Mouse (Mus musculus): ENCODE results near the gene 1700003H04Rik. TPM values are rescaled to one million over a fixed set of nuclear protein-coding genes. Genes with fewer than 3 reads are reported as not detected.

1700003H04Rik gene
- polyA plus RNA-seq, 1 experiment from 2014 or later, result not detected

DNA sequence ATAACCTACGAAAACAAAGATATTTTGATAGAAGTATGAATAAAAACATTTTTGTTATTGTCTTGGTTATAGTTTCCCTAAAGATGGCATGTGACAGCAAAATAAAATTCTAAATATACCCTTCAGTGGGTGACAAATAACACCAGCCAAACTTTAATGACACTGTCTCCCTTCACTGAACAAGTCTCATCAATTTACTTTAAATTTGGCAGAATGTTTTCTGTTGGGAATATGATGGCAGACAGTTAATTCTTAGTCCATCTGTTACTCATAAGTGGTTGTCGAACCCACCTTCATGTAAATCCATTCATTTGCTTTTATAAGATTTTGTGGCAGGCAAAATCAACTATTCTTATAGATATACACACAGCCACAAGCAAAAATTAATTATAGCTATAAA, 42.6 kb downstream of the 1700003H04Rik start:
- H3K36me3 ChIP-seq, result no peaks in the 10 kb centered on the region
- no peaks in the 10 kb centered on the region for H3K4me1 ChIP-seq
- no peak for ATAC-seq (replicated peaks; ENCODE audit: low FRiP score)
- H3K4me3 ChIP-seq (replicated peaks), result no peak overlapping the region
- H3K4me2 ChIP-seq, result no peak overlapping the region
- H3K27me3 ChIP-seq, result no peaks in the 10 kb centered on the region
- H3K9ac ChIP-seq, result no peak overlapping the region
- H3K27ac ChIP-seq, result no peak overlapping the region
- H3K9me3 ChIP-seq (replicated peaks), result no peaks in the 10 kb centered on the region
- WGBS, result 77% methylated on average over 2 of the region's 2 CpGs

GRCm38 (mm10) chr3:124536602-124537001, 44.3 kb downstream of the 1700003H04Rik start:
- H3K4me2 ChIP-seq, result no peak overlapping the region
- 49% methylated on average over 1 of the region's 1 CpGs for WGBS

GRCm38 (mm10) chr3:124518786-124519185, 62.1 kb downstream of the 1700003H04Rik start:
- no peak for ATAC-seq (replicated peaks; ENCODE audit: low FRiP score)
- H3K4me3 ChIP-seq (replicated peaks), result no peak overlapping the region
- H3K36me3 ChIP-seq, result no peaks in the 10 kb centered on the region
- H3K27ac ChIP-seq, result no peak overlapping the region
- no peaks in the 10 kb centered on the region for H3K9me3 ChIP-seq (replicated peaks)
- no peak overlapping the region for H3K4me2 ChIP-seq
- H3K27me3 ChIP-seq, result no peaks in the 10 kb centered on the region
- no peak overlapping the region for H3K9ac ChIP-seq
- H3K4me1 ChIP-seq, result no peaks in the 10 kb centered on the region
- 83% methylated on average over 2 of the region's 2 CpGs for WGBS

More at GRCm38 (mm10) chr3:124536602-124537001, 44.3 kb downstream of the 1700003H04Rik start:
- H3K27ac ChIP-seq, result no peak overlapping the region
- no peak overlapping the region for H3K4me3 ChIP-seq (replicated peaks)
- H3K27me3 ChIP-seq, result no peaks in the 10 kb centered on the region
- H3K9me3 ChIP-seq (replicated peaks), result no peaks in the 10 kb centered on the region
- no peaks in the 10 kb centered on the region for H3K36me3 ChIP-seq
- no peak overlapping the region for H3K9ac ChIP-seq
- no peaks in the 10 kb centered on the region for H3K4me1 ChIP-seq
- ATAC-seq (replicated peaks; ENCODE audit: low FRiP score), result no peak

Other genes starting within 250 kb of the 1700003H04Rik start
- not detected in 2 replicates for gene 1700006A11Rik, start 155.1 kb downstream of the 1700003H04Rik start, polyA plus RNA-seq (2015; fragmentation: Nextera tagmentation; extraction: Ambion mirVana)

All from kidney, embryonic 15.5 days (tissue).